Mouse (Mus musculus) left cerebral cortex, adult 18-20 months (tissue): ENCODE measurements around the gene Fam20b. TPM values are rescaled to one million over a fixed set of nuclear protein-coding genes. Genes with fewer than 3 reads are reported as not detected.

Experiments used
- DNase-seq, 2 experiments: peaks; one replicate each; pipeline ENCODE4 v3.0.0; 2021 to 2022; ENCODE audit warnings: low spot score in 2 of 2, mixed read lengths in 1 of 2
- long read RNA-seq, 2 experiments: library from polyadenylated mRNA; stranded (forward); transcript quantifications; one replicate each; pipeline ENCODE4 v2.0.0; 2021
- total RNA-seq, 2 experiments: library from RNA; stranded (reverse); gene quantifications; 2 replicates each; pipeline ENCODE4 v1.2.3; 2021

Fam20b gene
- total RNA-seq, result 10 to 100 TPM; 78.2 to 80.1 TPM
- long read RNA-seq, experiment 1, full-length matches to known transcripts, result 46 of 86 reads
- long read RNA-seq, experiment 1, partial matches to known transcripts, result 8 of 86 reads
- long read RNA-seq, experiment 1, other reads (novel, unspliced or antisense), result 32 of 86 reads
- long read RNA-seq, experiment 2, full-length matches to known transcripts, result 23 of 43 reads
- long read RNA-seq, experiment 2, partial matches to known transcripts, result 7 of 43 reads
- long read RNA-seq, experiment 2, other reads (novel, unspliced or antisense), result 13 of 43 reads

- DNase-seq, result peak; percentile 98 to 99
Observed at GRCm38 (mm10) chr1:156718950-156719805, at the start of gene Fam20b. TSS of gene Fam20b (minus strand) at chr1:156719086.

- DNase-seq, result peak; percentile 18 to 41
Observed at GRCm38 (mm10) chr1:156765311-156765710, 46.4 kb upstream of the Fam20b start.

- DNase-seq, result no peak
Observed at GRCm38 (mm10) chr1:156764584-156764983, 45.7 kb upstream of the Fam20b start.

- no peak for DNase-seq
Observed at GRCm38 (mm10) chr1:156763280-156763679, 44.4 kb upstream of the Fam20b start.

- DNase-seq, result no peak
Observed at GRCm38 (mm10) chr1:156761430-156761801, 42.5 kb upstream of the Fam20b start.

GRCm38 (mm10) chr1:156760549-156761429 is 41.9 kb upstream of the Fam20b start:
- no peak for DNase-seq

- no peak for DNase-seq
Observed at GRCm38 (mm10) chr1:156758326-156758725, 39.4 kb upstream of the Fam20b start.

GRCm38 (mm10) chr1:156754608-156755413 is 35.9 kb upstream of the Fam20b start:
- DNase-seq, result no peak

- DNase-seq, result no peak
Observed at GRCm38 (mm10) chr1:156752990-156753389, 34.1 kb upstream of the Fam20b start.

GRCm38 (mm10) chr1:156752020-156752724 is 33.3 kb upstream of the Fam20b start:
- DNase-seq, result peak; percentile 72 to 76

- DNase-seq, result no peak
Observed at GRCm38 (mm10) chr1:156750261-156750660, 31.4 kb upstream of the Fam20b start.

GRCm38 (mm10) chr1:156749136-156749535 is 30.2 kb upstream of the Fam20b start:
- no peak for DNase-seq

GRCm38 (mm10) chr1:156748435-156749005 is 29.6 kb upstream of the Fam20b start:
- DNase-seq, result no peak

GRCm38 (mm10) chr1:156745188-156745810 is 26.4 kb upstream of the Fam20b start:
- DNase-seq, result no peak

GRCm38 (mm10) chr1:156741482-156742411 is 22.9 kb upstream of the Fam20b start:
- peak; percentile 69 to 70 for DNase-seq

GRCm38 (mm10) chr1:156735788-156736187 is 16.9 kb upstream of the Fam20b start:
- no peak for DNase-seq

- DNase-seq, result no peak
Observed at GRCm38 (mm10) chr1:156734019-156734418, 15.1 kb upstream of the Fam20b start.

GRCm38 (mm10) chr1:156733559-156733958 is 14.7 kb upstream of the Fam20b start:
- no peak for DNase-seq
